Mouse (Mus musculus) kidney, adult 2 months (tissue): ENCODE measurements at regions not wholly inside any gene's neighbourhood (a gene's known extent, or its start where the extent isn't known, plus 50 kb on each side); places are given as distances from the start of the nearest gene placed in this dataset.

Experiments
- DNase-seq: peaks from one replicate; pipeline ENCODE4 v3.0.0; 2021
- H3K27ac ChIP-seq: fragments of 200-500 bp; 2 replicates; pipeline ENCODE4 v1.5.1; 2012; ENCODE audit warnings: low read depth, low read length, control low read depth, inconsistent platforms; ENCODE audit not compliant: insufficient read depth
- H3K27me3 ChIP-seq: fragments of 200-500 bp; replicated peaks from 2 replicates; pipeline ENCODE4 v1.6.1; 2012; ENCODE audit warnings: mild to moderate bottlenecking, moderate library complexity, low read length, inconsistent platforms; ENCODE audit not compliant: control insufficient read depth, insufficient read depth
- H3K36me3 ChIP-seq: fragments of 200-500 bp; 2 replicates; pipeline ENCODE4 v1.6.1; 2012; ENCODE audit warnings: mild to moderate bottlenecking, moderate library complexity, low read length, inconsistent platforms; ENCODE audit not compliant: control insufficient read depth, insufficient read depth
- H3K4me1 ChIP-seq: fragments of 200-500 bp; 2 replicates; pipeline ENCODE4 v1.6.1; 2011; ENCODE audit warnings: low read length; ENCODE audit not compliant: control insufficient read depth, insufficient read depth
- H3K4me3 ChIP-seq: fragments of 200-500 bp; 2 replicates; pipeline ENCODE4 v1.5.1; 2011; ENCODE audit warnings: mild to moderate bottlenecking, low read depth, low read length, control low read depth; ENCODE audit not compliant: insufficient read depth
- CTCF ChIP-seq: fragments of 200-500 bp; conservative IDR thresholded peaks from 2 replicates; pipeline ENCODE4 v1.5.1; 2011; ENCODE audit warnings: low read depth, mild to moderate bottlenecking, control low read depth, low read length, moderate library complexity, mixed read lengths; ENCODE audit not compliant: insufficient read depth, insufficient read length
- POLR2A ChIP-seq: fragments of 200-500 bp; IDR thresholded peaks from one replicate; pipeline ENCODE4 v1.6.1; 2011; ENCODE audit warnings: low read depth, low read length, control low read depth
- WGBS: fragments of 180-500 bp; shearing (Covaris S2); methylation state at CpG from one replicate; pipeline ENCODE4 v1.1.7; 2018; 5-methylcytosine and 5-hydroxymethylcytosine counted together

DNA sequence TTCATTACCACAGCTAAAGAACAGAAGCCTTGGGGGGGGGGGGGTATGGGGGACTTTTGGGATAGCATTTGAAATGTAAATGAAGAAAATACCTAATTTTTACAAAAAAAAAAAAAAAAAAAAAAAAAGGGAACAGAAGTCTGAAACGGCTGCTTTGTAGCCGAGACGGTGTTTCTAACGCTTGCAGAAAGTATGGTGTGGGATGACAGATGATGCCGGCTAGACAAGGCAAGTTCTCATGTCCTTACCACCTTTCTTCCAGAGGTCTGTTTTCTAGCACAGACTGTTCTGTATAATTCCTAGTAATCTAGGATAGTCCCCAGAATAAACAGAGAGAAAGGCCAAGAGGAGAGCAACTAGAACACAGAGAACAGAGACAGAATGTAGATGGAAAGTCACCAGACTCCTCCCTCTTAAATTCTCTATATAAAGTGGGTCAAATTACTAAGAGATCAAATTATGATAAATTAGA lies 67.2 kb upstream of the Chd2 start:
- H3K36me3 ChIP-seq = no peaks in the 10 kb centered on the region
- peak overlapping the region; percentile 95 for H3K27ac ChIP-seq
- no peak overlapping the region for H3K4me3 ChIP-seq
- H3K4me1 ChIP-seq = peaks cover 8% of the 10 kb centered on the region; the same call in 1 of the 2 replicates
- TF ChIP-seq POLR2A (no peak), CTCF (no peak)
- WGBS = 35% methylated on average over 5 of the region's 5 CpGs
- no peaks in the 10 kb centered on the region for H3K27me3 ChIP-seq
- peak; percentile 43 for DNase-seq

DNA sequence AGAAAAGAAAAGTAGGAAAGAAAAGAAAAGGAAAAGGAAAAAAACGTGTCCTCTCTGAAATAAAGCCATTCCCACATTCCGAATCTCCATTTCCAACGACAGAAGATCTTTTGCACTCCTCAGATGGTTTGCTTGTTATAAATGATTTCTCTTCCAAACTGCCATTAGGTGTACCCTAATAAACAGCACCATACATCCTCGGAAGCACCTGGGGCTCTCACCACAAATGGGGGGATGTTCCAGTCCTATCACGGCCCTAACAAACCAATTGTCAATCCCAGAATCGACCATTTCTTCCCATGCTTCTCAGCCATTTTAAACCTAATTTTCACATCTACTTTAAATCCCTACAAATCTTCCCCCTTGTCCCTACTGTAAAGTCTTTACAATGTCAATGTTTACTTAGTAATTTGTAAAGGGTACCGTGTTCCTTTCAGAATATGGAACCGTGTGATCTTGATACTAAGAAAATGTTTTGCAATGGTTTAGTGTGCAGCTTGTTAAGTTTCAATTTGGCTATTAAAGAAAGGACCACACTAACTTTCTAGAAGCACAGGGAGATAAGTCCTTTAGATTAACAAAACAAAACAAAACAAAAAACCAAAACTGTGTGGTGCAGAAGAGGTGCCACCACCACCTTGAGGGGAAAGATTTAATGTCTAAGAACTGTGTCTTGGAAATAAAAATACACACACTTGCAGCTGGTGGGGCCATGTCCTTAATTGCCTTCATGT lies 66.6 kb upstream of the Chd2 start:
- peak overlapping the region; percentile 95 for H3K27ac ChIP-seq
- H3K4me1 ChIP-seq = peaks cover 8% of the 10 kb centered on the region; the same call in 1 of the 2 replicates
- H3K4me3 ChIP-seq = 0 out of 2 replicates have a peak overlapping the region, but pooled peaks have one; percentile 32
- DNase-seq = no peak
- H3K27me3 ChIP-seq = no peaks in the 10 kb centered on the region
- 18% methylated on average over 8 of the region's 8 CpGs for WGBS
- no peaks in the 10 kb centered on the region for H3K36me3 ChIP-seq
- TF ChIP-seq CTCF = no peak
- no peak for TF ChIP-seq POLR2A

DNA sequence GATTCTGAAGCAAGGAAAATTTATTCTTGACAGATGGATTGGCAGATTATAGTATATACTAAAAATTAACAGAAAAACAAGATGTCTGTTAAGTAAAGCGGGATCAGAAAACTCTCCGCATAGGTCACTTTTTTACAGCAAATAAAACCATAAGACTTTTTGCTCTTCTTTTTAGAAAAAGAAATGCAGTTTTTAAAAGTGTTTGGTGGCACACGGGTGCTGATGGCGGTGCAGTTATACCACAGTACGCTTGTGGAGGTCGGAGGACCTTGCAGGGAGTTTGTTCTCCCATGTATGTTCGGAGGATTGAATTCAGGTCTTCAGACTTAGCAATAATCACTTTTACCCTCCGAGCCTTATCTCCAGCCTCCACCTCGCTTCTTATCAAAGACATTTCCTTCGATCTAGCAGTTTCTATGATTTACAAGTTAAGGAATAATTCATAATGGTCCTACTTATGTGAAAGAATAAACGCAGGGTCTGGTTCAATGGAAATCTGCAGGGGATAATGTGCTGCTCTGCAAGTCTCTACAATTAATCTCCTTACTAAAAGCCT lies 65.9 kb upstream of the Chd2 start:
- peak; percentile 44 for DNase-seq
- Histone ChIP-seq H3K27ac (peak overlapping the region; percentile 100), H3K4me3 (peak overlapping the region; percentile 56), H3K27me3 (no peaks in the 10 kb centered on the region), H3K36me3 (no peaks in the 10 kb centered on the region), H3K4me1 (peaks cover 8% of the 10 kb centered on the region; the same call in 1 of the 2 replicates)
- WGBS = 5% methylated on average over 11 of the region's 11 CpGs
- TF ChIP-seq CTCF = no peak
- TF ChIP-seq POLR2A = no peak

DNA sequence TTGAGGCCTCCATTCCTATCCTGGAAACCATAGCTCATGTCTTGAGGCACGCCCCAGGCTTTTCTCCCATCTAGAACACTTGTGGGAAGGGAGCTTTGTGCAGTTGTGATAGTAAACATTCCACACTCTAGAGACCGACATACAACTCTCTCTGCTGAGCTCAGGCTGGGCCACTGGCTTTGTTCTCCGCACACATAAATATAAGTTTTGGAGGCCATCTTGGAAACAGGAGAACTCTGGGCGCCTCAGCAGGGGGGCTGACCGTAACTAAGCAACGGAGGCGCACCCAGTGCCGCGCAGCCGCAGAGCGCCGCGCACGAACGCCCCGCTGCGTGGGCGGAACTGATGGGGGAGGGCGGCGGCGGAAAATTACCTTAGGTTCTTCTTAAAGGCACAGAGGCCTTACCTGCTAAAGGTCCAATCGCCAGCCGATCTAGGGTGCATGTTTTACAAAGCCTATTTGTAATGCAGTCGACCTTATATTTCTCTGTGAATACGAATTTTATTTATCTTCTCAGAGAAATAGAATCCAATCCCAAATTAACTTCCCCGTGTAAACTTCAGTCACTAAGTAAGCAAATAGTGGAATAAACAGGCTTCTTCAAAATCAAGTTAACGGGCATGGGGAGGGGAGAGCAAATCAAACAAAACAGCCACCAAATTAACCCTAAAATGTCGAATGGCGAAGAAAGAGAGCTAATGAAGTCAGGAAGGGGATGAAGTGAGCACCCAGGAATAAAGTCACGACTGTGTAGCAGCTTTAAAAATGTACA lies 65.2 kb upstream of the Chd2 start:
- no peaks in the 10 kb centered on the region for H3K36me3 ChIP-seq
- peaks cover 8% of the 10 kb centered on the region; the same call in 1 of the 2 replicates for H3K4me1 ChIP-seq
- H3K27me3 ChIP-seq = no peaks in the 10 kb centered on the region
- peak; percentile 97 for DNase-seq
- peak overlapping the region; percentile 100 for H3K27ac ChIP-seq
- no peak for TF ChIP-seq POLR2A
- TF ChIP-seq CTCF = no peak
- WGBS = 3% methylated on average over 30 of the region's 30 CpGs
- peak overlapping the region; percentile 27 for H3K4me3 ChIP-seq

DNA sequence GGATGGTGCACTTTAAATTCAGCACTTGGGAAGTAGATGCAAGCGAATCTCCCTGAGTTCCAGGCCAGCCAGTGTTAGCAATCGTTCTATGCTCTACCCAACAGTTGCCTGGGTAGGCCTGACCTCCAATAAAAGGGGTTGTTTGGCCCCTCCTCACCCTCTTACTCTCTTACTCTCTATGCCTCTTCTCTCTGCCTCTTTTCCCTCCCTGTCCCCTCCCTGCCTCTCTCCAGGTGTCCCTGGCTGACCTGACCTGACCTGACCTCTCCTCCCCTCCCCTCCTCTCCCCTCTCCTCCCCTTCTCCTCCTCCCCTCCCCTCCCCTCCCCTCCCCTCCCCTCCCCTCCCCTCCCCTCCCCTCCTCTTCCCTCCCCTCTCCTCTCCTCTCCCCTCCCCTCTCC lies 63.0 kb upstream of the Chd2 start:
- H3K27ac ChIP-seq = no peak overlapping the region
- no peaks in the 10 kb centered on the region for H3K27me3 ChIP-seq
- H3K36me3 ChIP-seq = no peaks in the 10 kb centered on the region
- TF ChIP-seq POLR2A = no peak
- TF ChIP-seq CTCF = no peak
- H3K4me1 ChIP-seq = peaks cover 8% of the 10 kb centered on the region; the same call in 1 of the 2 replicates
- no peak for DNase-seq
- WGBS = 53% methylated on average over 2 of the region's 2 CpGs
- no peak overlapping the region for H3K4me3 ChIP-seq

DNA sequence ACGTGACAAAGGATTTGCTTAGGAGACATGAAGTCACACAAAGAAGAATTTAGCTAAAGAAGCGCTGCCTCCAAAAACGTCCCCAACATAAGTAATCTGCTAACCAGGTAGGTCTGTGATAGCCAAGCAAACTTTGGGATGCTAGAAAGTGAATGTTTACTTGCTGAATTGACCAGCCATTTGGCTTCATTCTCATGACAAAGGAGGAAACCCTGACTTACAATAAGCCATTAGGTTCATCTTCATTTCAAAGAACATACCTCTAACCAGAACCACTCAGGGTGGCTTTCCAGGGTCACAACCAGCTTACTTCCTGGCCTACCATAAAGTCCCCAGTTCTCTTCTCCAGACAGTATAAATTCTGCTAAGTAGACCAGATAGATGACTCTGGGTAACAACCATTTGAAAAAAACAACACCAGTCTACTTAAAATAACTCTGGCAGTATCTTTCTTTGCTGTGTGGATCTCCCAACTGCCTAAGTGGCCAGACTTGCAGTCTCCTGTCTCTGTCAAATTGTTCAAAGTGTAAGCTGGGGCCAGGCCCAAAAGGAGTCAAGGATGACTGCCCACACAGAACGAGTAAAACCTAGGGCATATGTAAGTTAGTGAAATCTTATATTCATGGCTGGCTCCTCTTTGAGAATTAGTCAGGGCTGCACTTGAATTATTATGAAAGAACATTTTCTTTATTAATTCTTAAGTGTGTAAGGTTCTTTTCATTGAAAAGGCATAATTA lies 61.4 kb upstream of the Chd2 start:
- Histone ChIP-seq H3K4me1 (peaks cover 6% of the 10 kb centered on the region; the same call in 1 of the 2 replicates), H3K4me3 (no peak overlapping the region), H3K36me3 (no peaks in the 10 kb centered on the region), H3K27ac (no peak overlapping the region), H3K27me3 (no peaks in the 10 kb centered on the region)
- 65% methylated on average over 4 of the region's 4 CpGs for WGBS
- peak; percentile 57 for DNase-seq
- TF ChIP-seq POLR2A (no peak), CTCF (no peak)
